Mouse (Mus musculus) intestine, postnatal 0 days (tissue): Measurements from ENCODE around the gene Gzmm. TPM values are rescaled to one million over a fixed set of nuclear protein-coding genes. Genes with fewer than 3 reads are reported as not detected.

Experiments
- ATAC-seq: fragments of 200-750 bp; cut with Nextera tagmentation; 2 replicates; pipeline ENCODE4 v1.8.0; 2017; ENCODE audit warnings: mild to moderate bottlenecking, moderate TSS enrichment, moderate library complexity
- H3K27ac ChIP-seq: fragments of 300-500 bp; sonication (generic); 2 replicates; pipeline ENCODE4 v1.5.1; 2014; ENCODE audit warnings: mild to moderate bottlenecking, low read depth, low read length, moderate library complexity
- H3K27me3 ChIP-seq: fragments of 300-500 bp; sonication (generic); replicated peaks from 2 replicates; pipeline ENCODE4 v1.6.1; 2014; ENCODE audit warnings: low read length, mixed read lengths; ENCODE audit not compliant: control insufficient read depth, insufficient read depth
- H3K36me3 ChIP-seq: fragments of 300-500 bp; sonication (generic); 2 replicates; pipeline ENCODE4 v1.6.1; 2014; ENCODE audit warnings: mild to moderate bottlenecking, moderate library complexity; ENCODE audit not compliant: control insufficient read depth, insufficient read depth
- H3K4me1 ChIP-seq: fragments of 300-500 bp; sonication (generic); replicated peaks from 2 replicates; pipeline ENCODE4 v1.6.1; 2014; ENCODE audit warnings: antibody characterized with exemption, low read length, mixed read lengths; ENCODE audit not compliant: control insufficient read depth, insufficient read depth
- H3K4me2 ChIP-seq: fragments of 300-500 bp; sonication (generic); replicated peaks from 2 replicates; pipeline ENCODE4 v1.6.1; 2014; ENCODE audit warnings: low read depth, mild to moderate bottlenecking, moderate library complexity
- H3K4me3 ChIP-seq: fragments of 300-500 bp; sonication (generic); 2 replicates; pipeline ENCODE4 v1.5.1; 2014; ENCODE audit warnings: low read depth, low read length
- H3K9ac ChIP-seq: fragments of 300-500 bp; sonication (generic); 2 replicates; pipeline ENCODE4 v1.6.1; 2014; ENCODE audit warnings: mild to moderate bottlenecking, low read depth, low read length
- H3K9me3 ChIP-seq: fragments of 300-500 bp; sonication (generic); 2 replicates; pipeline ENCODE4 v1.6.1; 2016; ENCODE audit warnings: mixed run types; ENCODE audit not compliant: control insufficient read depth
- CTCF ChIP-seq: sonication (generic); IDR thresholded peaks from 2 replicates; pipeline ENCODE4 v1.5.1; 2016; ENCODE audit warnings: low read depth, mild to moderate bottlenecking, control low read depth, antibody characterized with exemption, moderate library complexity
- WGBS: fragments of 180-500 bp; shearing (Covaris S2); extraction: QIAGEN DNeasy Blood & Tissue Kit; methylation state at CpG from one replicate; pipeline ENCODE4 v1.1.7; 2014; 5-methylcytosine and 5-hydroxymethylcytosine counted together
- polyA plus RNA-seq: library from polyadenylated mRNA; unstranded; fragments of >200 nt; fragmentation: Nextera tagmentation; extraction: Ambion mirVana; gene quantifications from 2 replicates; pipeline ENCODE4 v1.2.1, GENCODE M21; 2015

Gene Gzmm
- polyA plus RNA-seq, 1 experiment from 2014 or later, result 0.26 TPM

DNA sequence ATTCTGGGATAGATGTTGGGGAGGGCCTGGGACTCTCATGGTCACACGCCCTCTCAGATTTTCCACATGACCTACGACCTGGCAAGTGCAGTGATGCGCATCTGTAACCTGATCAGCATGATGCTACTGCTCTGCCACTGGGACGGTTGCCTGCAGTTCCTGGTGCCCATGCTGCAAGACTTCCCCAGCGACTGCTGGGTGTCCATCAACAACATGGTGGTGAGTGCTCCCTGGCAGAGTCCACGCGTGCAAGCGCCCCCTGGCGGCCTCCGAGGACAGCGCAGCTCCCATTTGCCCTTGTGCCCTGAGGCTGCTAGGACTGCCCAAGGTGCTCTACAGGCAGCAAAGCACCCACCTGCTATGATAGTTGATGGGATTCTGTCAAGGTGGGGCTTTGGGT is 37.3 kb downstream of the Gzmm start:
- 44% methylated on average over 11 of the region's 11 CpGs for WGBS
- H3K9ac ChIP-seq, result no peak overlapping the region
- no peak for ATAC-seq

DNA sequence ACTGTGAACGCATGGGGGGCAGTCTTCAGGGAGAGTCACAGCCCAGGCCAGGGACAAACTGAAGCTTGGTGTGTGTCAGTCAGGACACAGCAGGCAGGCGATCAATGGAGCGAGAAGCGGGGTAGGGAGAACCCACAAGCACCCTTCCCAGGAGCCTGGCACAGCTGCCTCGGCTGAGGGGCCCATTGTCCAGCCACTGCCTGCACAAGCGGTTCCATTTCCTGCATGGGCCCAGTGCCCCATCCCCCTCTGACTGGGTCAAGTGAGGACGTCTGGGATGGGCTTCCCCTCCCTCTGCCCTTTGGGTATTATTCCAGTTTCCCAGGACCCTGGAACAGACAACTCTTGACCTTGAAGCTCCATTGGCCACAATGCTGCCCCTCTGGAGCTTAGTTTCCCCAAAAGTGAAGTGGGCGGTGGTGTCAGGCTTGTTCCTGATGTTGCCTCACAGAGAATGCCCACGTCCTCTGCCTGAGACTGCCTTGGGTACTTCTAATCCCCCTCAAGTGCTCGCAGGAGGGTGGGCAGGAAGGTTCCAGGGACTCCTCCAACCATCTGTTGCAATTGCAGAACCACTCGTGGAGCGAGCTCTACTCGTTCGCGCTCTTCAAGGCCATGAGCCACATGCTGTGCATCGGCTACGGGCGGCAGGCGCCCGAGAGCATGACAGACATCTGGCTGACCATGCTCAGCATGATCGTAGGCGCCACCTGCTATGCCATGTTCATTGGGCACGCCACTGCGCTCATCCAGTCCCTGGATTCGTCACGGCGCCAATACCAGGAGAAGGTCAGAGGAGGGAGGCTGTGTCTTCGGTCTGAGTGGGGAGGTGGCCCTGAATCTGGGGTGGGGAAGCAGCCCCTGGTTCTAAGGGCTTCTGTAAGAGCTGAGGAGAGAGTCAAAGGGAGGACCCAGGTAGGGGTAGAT is 39.8 kb downstream of the Gzmm start:
- H3K9ac ChIP-seq, result no peak overlapping the region
- TF ChIP-seq CTCF, result no peak

More for the DNA sequence above, 37.3 kb downstream of the Gzmm start:
- H3K27me3 ChIP-seq, result no peaks in the 10 kb centered on the region
- H3K36me3 ChIP-seq, result no peaks in the 10 kb centered on the region
- no peaks in the 10 kb centered on the region for H3K9me3 ChIP-seq
- H3K4me2 ChIP-seq, result no peak overlapping the region
- TF ChIP-seq CTCF, result peak; percentile 81
- H3K4me3 ChIP-seq, result no peak overlapping the region
- H3K4me1 ChIP-seq, result no peaks in the 10 kb centered on the region
- no peak overlapping the region for H3K27ac ChIP-seq

DNA sequence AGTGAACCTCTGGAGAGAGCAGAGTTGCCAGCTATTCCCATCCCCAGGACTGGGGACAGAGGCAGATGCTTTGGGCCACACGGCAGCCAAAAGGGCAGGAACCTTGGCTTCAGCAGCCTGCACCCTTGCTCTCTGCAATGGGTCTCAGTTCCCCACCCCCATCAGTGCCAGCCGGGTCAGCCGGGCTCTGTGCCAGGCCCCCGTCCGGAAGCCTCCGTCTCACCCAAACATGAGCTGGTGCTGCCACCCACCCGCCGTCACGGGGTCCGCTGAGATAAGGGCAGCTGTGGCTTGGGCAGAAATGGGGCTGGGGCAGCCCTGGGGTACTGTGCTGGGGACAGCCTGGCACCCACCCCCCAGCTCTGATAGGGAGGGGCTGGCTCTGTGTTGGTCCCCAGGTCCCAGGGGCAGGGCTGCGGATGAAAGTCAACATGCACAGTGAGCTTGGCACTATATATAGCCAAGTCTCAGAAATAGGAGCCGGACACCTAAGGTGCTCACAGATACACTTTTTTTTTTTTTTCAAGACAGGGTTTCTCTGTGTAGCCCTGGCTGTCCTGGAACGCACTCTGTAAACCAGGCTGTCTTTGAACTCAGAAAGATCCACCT is 40.6 kb downstream of the Gzmm start:
- H3K9ac ChIP-seq, result no peak overlapping the region
- H3K4me3 ChIP-seq, result no peak overlapping the region
- H3K27me3 ChIP-seq, result no peaks in the 10 kb centered on the region
- peaks cover 5% of the 10 kb centered on the region; the same call in 1 of the 2 replicates for H3K36me3 ChIP-seq
- no peak overlapping the region for H3K4me2 ChIP-seq
- H3K4me1 ChIP-seq, result no peaks in the 10 kb centered on the region
- H3K9me3 ChIP-seq, result no peaks in the 10 kb centered on the region
- WGBS, result 76% methylated on average over 13 of the region's 13 CpGs
- ATAC-seq, result no peak
- no peak overlapping the region for H3K27ac ChIP-seq
- no peak for TF ChIP-seq CTCF

More for the DNA sequence above, 39.8 kb downstream of the Gzmm start:
- H3K9me3 ChIP-seq, result no peaks in the 10 kb centered on the region
- H3K36me3 ChIP-seq, result no peaks in the 10 kb centered on the region
- H3K4me3 ChIP-seq, result no peak overlapping the region
- H3K27me3 ChIP-seq, result no peaks in the 10 kb centered on the region
- H3K4me1 ChIP-seq, result no peaks in the 10 kb centered on the region
- no peak for ATAC-seq
- WGBS, result 68% methylated on average over 28 of the region's 28 CpGs
- no peak overlapping the region for H3K4me2 ChIP-seq
- H3K27ac ChIP-seq, result no peak overlapping the region

DNA sequence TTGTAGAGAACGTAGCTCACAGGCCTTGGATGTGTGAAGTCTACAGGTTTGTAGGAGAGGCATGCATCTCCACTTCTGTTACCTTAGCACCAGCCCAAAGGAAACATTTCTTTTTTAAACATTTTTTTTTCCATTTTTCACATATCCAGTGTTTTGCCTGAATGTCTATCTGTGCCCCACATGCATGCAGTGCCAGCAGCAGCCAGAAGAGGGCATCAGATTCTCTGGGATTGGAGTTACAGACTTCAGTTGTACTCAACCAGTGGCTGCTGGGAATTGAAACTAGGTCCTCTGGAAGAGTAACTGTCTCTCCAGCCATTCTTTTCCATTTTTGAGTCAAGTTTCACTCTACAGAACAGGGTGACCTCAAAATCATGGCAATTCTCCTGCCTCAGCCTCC is 43.7 kb downstream of the Gzmm start:
- Histone ChIP-seq H3K27ac (no peak overlapping the region), H3K36me3 (peaks cover 34% of the 10 kb centered on the region), H3K4me3 (no peak overlapping the region), H3K4me1 (no peaks in the 10 kb centered on the region), H3K9me3 (no peaks in the 10 kb centered on the region), H3K9ac (no peak overlapping the region), H3K4me2 (no peak overlapping the region), H3K27me3 (no peaks in the 10 kb centered on the region)
- 96% methylated on average over 1 of the region's 1 CpGs for WGBS
- ATAC-seq, result no peak
- peak; percentile 65 for TF ChIP-seq CTCF

DNA sequence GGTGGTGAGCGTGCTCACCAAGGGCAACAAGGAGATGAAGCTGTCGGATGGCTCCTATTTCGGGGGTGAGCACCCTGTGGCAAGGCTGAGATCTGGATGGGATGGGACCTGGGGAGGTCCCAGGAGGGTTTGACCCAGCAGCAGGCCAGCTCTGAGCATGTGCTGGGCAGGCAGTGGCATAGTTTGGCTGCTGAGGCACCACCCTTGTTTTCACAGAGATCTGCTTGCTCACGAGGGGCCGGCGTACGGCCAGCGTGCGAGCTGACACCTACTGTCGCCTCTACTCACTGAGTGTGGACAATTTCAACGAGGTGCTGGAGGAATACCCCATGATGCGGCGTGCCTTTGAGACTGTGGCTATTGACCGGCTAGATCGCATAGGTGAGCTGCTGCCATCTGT is 45.0 kb downstream of the Gzmm start:
- Histone ChIP-seq H3K4me2 (no peak overlapping the region), H3K4me1 (no peaks in the 10 kb centered on the region), H3K9me3 (no peaks in the 10 kb centered on the region), H3K9ac (no peak overlapping the region), H3K27ac (no peak overlapping the region), H3K36me3 (peaks cover 47% of the 10 kb centered on the region), H3K27me3 (no peaks in the 10 kb centered on the region), H3K4me3 (no peak overlapping the region)
- 94% methylated on average over 15 of the region's 15 CpGs for WGBS
- no peak for ATAC-seq
- no peak for TF ChIP-seq CTCF

DNA sequence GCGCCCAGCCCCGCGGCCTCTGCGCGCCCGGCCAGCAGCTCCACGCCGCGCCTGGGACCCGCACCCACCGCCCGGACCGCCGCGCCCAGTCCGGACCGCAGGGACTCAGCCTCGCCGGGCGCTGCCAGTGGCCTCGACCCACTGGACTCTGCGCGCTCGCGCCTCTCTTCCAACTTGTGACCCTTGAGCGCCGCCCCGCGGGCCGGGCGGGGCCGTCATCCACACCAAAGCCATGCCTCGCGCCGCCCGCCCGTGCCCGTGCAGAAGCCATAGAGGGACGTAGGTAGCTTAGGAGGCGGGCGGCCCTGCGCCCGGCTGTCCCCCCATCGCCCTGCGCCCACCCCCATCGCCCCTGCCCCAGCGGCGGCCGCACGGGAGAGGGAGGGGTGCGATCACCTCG is 46.5 kb downstream of the Gzmm start:
- no peak for ATAC-seq
- Histone ChIP-seq H3K4me1 (no peaks in the 10 kb centered on the region), H3K27me3 (no peaks in the 10 kb centered on the region), H3K27ac (no peak overlapping the region), H3K36me3 (peaks cover 63% of the 10 kb centered on the region), H3K9ac (no peak overlapping the region), H3K4me3 (no peak overlapping the region), H3K4me2 (no peak overlapping the region), H3K9me3 (no peaks in the 10 kb centered on the region)
- TF ChIP-seq CTCF, result peak; percentile 33; the same call in 1 of the 2 replicates
- 37% methylated on average over 48 of the region's 52 CpGs for WGBS
